Mouse (Mus musculus) kidney, adult 18-20 months (tissue): ENCODE data around the gene Slc3a2.

ENCODE experiments used
- DNase-seq: peaks from one replicate; pipeline ENCODE4 v3.0.0; 2021

The Slc3a2 gene

GRCm38 (mm10) chr19:8706930-8707329, 16.2 kb downstream of the Slc3a2 start:
- DNase-seq: no peak

GRCm38 (mm10) chr19:8706132-8706667, 17.0 kb downstream of the Slc3a2 start:
- DNase-seq: no peak

GRCm38 (mm10) chr19:8705026-8705708, 18.0 kb downstream of the Slc3a2 start:
- no peak for DNase-seq

GRCm38 (mm10) chr19:8703571-8703970, 19.6 kb downstream of the Slc3a2 start:
- DNase-seq: no peak

GRCm38 (mm10) chr19:8702458-8702857, 20.7 kb downstream of the Slc3a2 start:
- peak; percentile 51 for DNase-seq

- no peak for DNase-seq
These were observed 23.5 kb downstream of the Slc3a2 start for GRCm38 (mm10) chr19:8699652-8700051.

GRCm38 (mm10) chr19:8695330-8695729, 27.8 kb downstream of the Slc3a2 start:
- DNase-seq: peak; percentile 75

GRCm38 (mm10) chr19:8692740-8693139, 30.4 kb downstream of the Slc3a2 start:
- no peak for DNase-seq

- no peak for DNase-seq
These were observed 31.2 kb downstream of the Slc3a2 start for GRCm38 (mm10) chr19:8691871-8692539.

GRCm38 (mm10) chr19:8683627-8684026, 39.5 kb downstream of the Slc3a2 start:
- DNase-seq: no peak

GRCm38 (mm10) chr19:8682996-8683395, 40.2 kb downstream of the Slc3a2 start:
- DNase-seq: peak; percentile 62

GRCm38 (mm10) chr19:8681633-8682362, 41.4 kb downstream of the Slc3a2 start:
- no peak for DNase-seq

GRCm38 (mm10) chr19:8679031-8679779, 44.0 kb downstream of the Slc3a2 start:
- DNase-seq: no peak

- no peak for DNase-seq
These were observed 49.7 kb downstream of the Slc3a2 start for GRCm38 (mm10) chr19:8673336-8674063.

GRCm38 (mm10) chr19:8672859-8673258, 50.3 kb downstream of the Slc3a2 start:
- DNase-seq: no peak

- DNase-seq: no peak
These were observed 57.4 kb downstream of the Slc3a2 start for GRCm38 (mm10) chr19:8665746-8666145.

GRCm38 (mm10) chr19:8664859-8665258, 58.3 kb downstream of the Slc3a2 start:
- DNase-seq: no peak

- no peak for DNase-seq
These were observed 59.2 kb downstream of the Slc3a2 start for GRCm38 (mm10) chr19:8663911-8664421.

GRCm38 (mm10) chr19:8663360-8663839, 59.8 kb downstream of the Slc3a2 start, which contains the start of gene Chrm1:
Gene Chrm1, plus strand, starts transcription at chr19:8663789.
- DNase-seq: no peak

GRCm38 (mm10) chr19:8662337-8662736, 60.8 kb downstream of the Slc3a2 start:
- peak; percentile 62 for DNase-seq

GRCm38 (mm10) chr19:8661821-8662307, 61.3 kb downstream of the Slc3a2 start:
- no peak for DNase-seq
